Mouse (Mus musculus) 416B (cell line): ENCODE results near the gene Arl14.

Experiments
- DNase-seq: peaks from one replicate; pipeline ENCODE4 v3.0.0; 2011; ENCODE audit warnings: low read depth

The Arl14 gene

GRCm38 (mm10) chr3:69221806-69222501 is at the start of gene Arl14:
Gene Arl14, plus strand, starts transcription at chr3:69222419.
- peak; percentile 17 for DNase-seq

GRCm38 (mm10) chr3:69175229-69175628 is 47.0 kb upstream of the Arl14 start:
- DNase-seq, result no peak

GRCm38 (mm10) chr3:69177168-69177797 is 44.9 kb upstream of the Arl14 start:
- peak; percentile 21 for DNase-seq

GRCm38 (mm10) chr3:69177914-69178313 is 44.3 kb upstream of the Arl14 start:
- DNase-seq, result no peak

- no peak for DNase-seq
Measured at GRCm38 (mm10) chr3:69178365-69179004, 43.7 kb upstream of the Arl14 start.

GRCm38 (mm10) chr3:69181531-69181930 is 40.7 kb upstream of the Arl14 start:
- DNase-seq, result peak; percentile 95

- peak; percentile 81 for DNase-seq
Measured at GRCm38 (mm10) chr3:69182225-69182624, 40.0 kb upstream of the Arl14 start.

GRCm38 (mm10) chr3:69185244-69185643 is 37.0 kb upstream of the Arl14 start:
- no peak for DNase-seq

GRCm38 (mm10) chr3:69186031-69186430 is 36.2 kb upstream of the Arl14 start:
- no peak for DNase-seq

GRCm38 (mm10) chr3:69186643-69187042 is 35.6 kb upstream of the Arl14 start:
- no peak for DNase-seq

- DNase-seq, result no peak
Measured at GRCm38 (mm10) chr3:69192995-69193394, 29.2 kb upstream of the Arl14 start.

GRCm38 (mm10) chr3:69194496-69194895 is 27.7 kb upstream of the Arl14 start:
- no peak for DNase-seq

- DNase-seq, result no peak
Measured at GRCm38 (mm10) chr3:69195251-69195650, 27.0 kb upstream of the Arl14 start.

GRCm38 (mm10) chr3:69198098-69198497 is 24.1 kb upstream of the Arl14 start:
- DNase-seq, result no peak

- DNase-seq, result no peak
Measured at GRCm38 (mm10) chr3:69200251-69200650, 22.0 kb upstream of the Arl14 start.

GRCm38 (mm10) chr3:69201206-69201605 is 21.0 kb upstream of the Arl14 start:
- DNase-seq, result no peak

- peak; percentile 80 for DNase-seq
Measured at GRCm38 (mm10) chr3:69202876-69203275, 19.3 kb upstream of the Arl14 start.

GRCm38 (mm10) chr3:69205266-69206054 is 16.8 kb upstream of the Arl14 start:
- peak; percentile 92 for DNase-seq

GRCm38 (mm10) chr3:69206193-69206893 is 15.9 kb upstream of the Arl14 start:
- peak; percentile 75 for DNase-seq

- peak; percentile 95 for DNase-seq
Measured at GRCm38 (mm10) chr3:69208441-69209309, 13.5 kb upstream of the Arl14 start.

GRCm38 (mm10) chr3:69212246-69212645 is 10.0 kb upstream of the Arl14 start:
- DNase-seq, result no peak
